Mouse (Mus musculus): Measurements from ENCODE around the gene Asb14. TPM values are rescaled to one million over a fixed set of nuclear protein-coding genes. Genes with fewer than 3 reads are reported as not detected.
"Not testable (repeated sequence)": the region's sequence is repeated elsewhere in the genome, so short reads cannot be mapped to it uniquely, and the experiment has no call there.

Asb14 gene
- polyA plus RNA-seq, 1 experiment from 2014 or later = 0.12 TPM

- Histone ChIP-seq H3K9ac (ENCODE audit: low read depth, low read length) (no peak overlapping the region), H3K36me3 (ENCODE audit: insufficient read depth, low read length) (0 out of 2 replicates have a peak, but pooled peaks cover 24% of the 10 kb centered on the region), H3K4me1 (replicated peaks; ENCODE audit: insufficient read depth, low read length) (no peaks in the 10 kb centered on the region), H3K27me3 (ENCODE audit: insufficient read depth, low read length) (no peaks in the 10 kb centered on the region), H3K27ac (no peak overlapping the region), H3K4me2 (ENCODE audit: low read length) (no peak overlapping the region), H3K4me3 (replicated peaks; ENCODE audit: low read depth, low read length) (no peak overlapping the region), H3K9me3 (replicated peaks; ENCODE audit: low read length) (no peaks in the 10 kb centered on the region)
- no peak for ATAC-seq (replicated peaks; ENCODE audit: low FRiP score, low read depth)
- 87% methylated on average over 5 of the region's 5 CpGs for WGBS
- no peak for TF ChIP-seq CTCF (IDR thresholded peaks at IDR 0.05; ENCODE audit: low read depth)
- no peak for DNase-seq (ENCODE audit: low spot score)
Measured at GRCm38 (mm10) chr14:26923702-26924421, 29.5 kb downstream of the Asb14 start.

GRCm38 (mm10) chr14:26934891-26935290 lies 40.5 kb downstream of the Asb14 start:
- H3K4me3 ChIP-seq (replicated peaks; ENCODE audit: low read depth, low read length) = no peak overlapping the region
- no peaks in the 10 kb centered on the region for H3K4me1 ChIP-seq (replicated peaks; ENCODE audit: insufficient read depth, low read length)
- ATAC-seq (replicated peaks; ENCODE audit: low FRiP score, low read depth) = no peak
- H3K9ac ChIP-seq (ENCODE audit: low read depth, low read length) = no peak overlapping the region
- DNase-seq (ENCODE audit: low spot score) = no peak
- H3K4me2 ChIP-seq (ENCODE audit: low read length) = no peak overlapping the region
- no peaks in the 10 kb centered on the region for H3K9me3 ChIP-seq (replicated peaks; ENCODE audit: low read length)
- peaks cover 8% of the 10 kb centered on the region; the same call in 1 of the 2 replicates for H3K36me3 ChIP-seq (ENCODE audit: insufficient read depth, low read length)
- H3K27me3 ChIP-seq (ENCODE audit: insufficient read depth, low read length) = no peaks in the 10 kb centered on the region
- no peak overlapping the region for H3K27ac ChIP-seq
- WGBS = 80% methylated on average over 3 of the region's 3 CpGs
- TF ChIP-seq CTCF (IDR thresholded peaks at IDR 0.05; ENCODE audit: low read depth) = no peak

- 93% methylated on average over 4 of the region's 4 CpGs for WGBS
- no peak for DNase-seq (ENCODE audit: low spot score)
Measured at GRCm38 (mm10) chr14:26935558-26935957, 41.2 kb downstream of the Asb14 start.

GRCm38 (mm10) chr14:26956139-26956538 lies 61.8 kb downstream of the Asb14 start:
- DNase-seq (ENCODE audit: low spot score); H3K9me3 ChIP-seq (replicated peaks; ENCODE audit: low read length); H3K4me2 ChIP-seq (ENCODE audit: low read length); H3K36me3 ChIP-seq (ENCODE audit: insufficient read depth, low read length); H3K4me3 ChIP-seq (replicated peaks; ENCODE audit: low read depth, low read length); H3K9ac ChIP-seq (ENCODE audit: low read depth, low read length); H3K4me1 ChIP-seq (replicated peaks; ENCODE audit: insufficient read depth, low read length); H3K27me3 ChIP-seq (ENCODE audit: insufficient read depth, low read length); ATAC-seq (replicated peaks; ENCODE audit: low FRiP score, low read depth); H3K27ac ChIP-seq: not testable (repeated sequence)
- 93% methylated on average over 2 of the region's 2 CpGs for WGBS

More at GRCm38 (mm10) chr14:26935558-26935957, 41.2 kb downstream of the Asb14 start:
- H3K4me2 ChIP-seq (ENCODE audit: low read length) = no peak overlapping the region
- no peak for ATAC-seq (replicated peaks; ENCODE audit: low FRiP score, low read depth)
- H3K9me3 ChIP-seq (replicated peaks; ENCODE audit: low read length) = no peaks in the 10 kb centered on the region
- no peak overlapping the region for H3K9ac ChIP-seq (ENCODE audit: low read depth, low read length)
- H3K27me3 ChIP-seq (ENCODE audit: insufficient read depth, low read length) = no peaks in the 10 kb centered on the region
- H3K4me1 ChIP-seq (replicated peaks; ENCODE audit: insufficient read depth, low read length) = no peaks in the 10 kb centered on the region
- H3K4me3 ChIP-seq (replicated peaks; ENCODE audit: low read depth, low read length) = no peak overlapping the region
- TF ChIP-seq CTCF (IDR thresholded peaks at IDR 0.05; ENCODE audit: low read depth) = no peak
- peaks cover 6% of the 10 kb centered on the region; the same call in 1 of the 2 replicates for H3K36me3 ChIP-seq (ENCODE audit: insufficient read depth, low read length)
- no peak overlapping the region for H3K27ac ChIP-seq

- Histone ChIP-seq H3K9ac (ENCODE audit: low read depth, low read length) (no peak overlapping the region), H3K27ac (no peak overlapping the region), H3K4me2 (ENCODE audit: low read length) (no peak overlapping the region), H3K9me3 (replicated peaks; ENCODE audit: low read length) (no peaks in the 10 kb centered on the region), H3K36me3 (ENCODE audit: insufficient read depth, low read length) (peaks cover 17% of the 10 kb centered on the region), H3K4me3 (replicated peaks; ENCODE audit: low read depth, low read length) (no peak overlapping the region), H3K4me1 (replicated peaks; ENCODE audit: insufficient read depth, low read length) (no peaks in the 10 kb centered on the region), H3K27me3 (ENCODE audit: insufficient read depth, low read length) (no peaks in the 10 kb centered on the region)
- ATAC-seq (replicated peaks; ENCODE audit: low FRiP score, low read depth) (no peak), DNase-seq (ENCODE audit: low spot score) (no peak)
- WGBS = 90% methylated on average over 1 of the region's 1 CpGs
- no peak for TF ChIP-seq CTCF (IDR thresholded peaks at IDR 0.05; ENCODE audit: low read depth)
Measured at GRCm38 (mm10) chr14:26960518-26960917, 66.2 kb downstream of the Asb14 start.

Other genes with a start within 250 kb of the Asb14 start
- 8.8 and 9.2 TPM in 2 replicates for gene Pde12, start 224.7 kb upstream of the Asb14 start, polyA plus RNA-seq (2015; fragmentation: Nextera tagmentation; extraction: Ambion mirVana)
- gene Dnah12, start 201.3 kb upstream of the Asb14 start, polyA plus RNA-seq (2015; fragmentation: Nextera tagmentation; extraction: Ambion mirVana) = 0.26 and 0.41 TPM in 2 replicates
- gene Appl1, start 76.7 kb downstream of the Asb14 start, polyA plus RNA-seq (2015; fragmentation: Nextera tagmentation; extraction: Ambion mirVana) = 36.6 and 38.8 TPM in 2 replicates
- 1.9 and 2.3 TPM in 2 replicates for gene Hesx1, start 99.9 kb downstream of the Asb14 start, polyA plus RNA-seq (2015; fragmentation: Nextera tagmentation; extraction: Ambion mirVana)
- 3.9 TPM in 2 replicates for gene Il17rd, start 144.4 kb downstream of the Asb14 start, polyA plus RNA-seq (2015; fragmentation: Nextera tagmentation; extraction: Ambion mirVana)
- gene Arhgef3, start 220.3 kb downstream of the Asb14 start, polyA plus RNA-seq (2015; fragmentation: Nextera tagmentation; extraction: Ambion mirVana) = 20.0 and 20.4 TPM in 2 replicates